Mouse (Mus musculus): ENCODE measurements around the gene Tkt. TPM values are rescaled to one million over a fixed set of nuclear protein-coding genes. Genes with fewer than 3 reads are reported as not detected.

Gene Tkt
- polyA plus RNA-seq, 1 experiment from 2014 or later: 316 TPM

GRCm38 (mm10) chr14:30612962-30613715 lies 65.0 kb downstream of the Tkt start:
- DNase-seq (ENCODE audit: low spot score): no peak
- H3K4me3 ChIP-seq: no peak overlapping the region
- no peaks in the 10 kb centered on the region for H3K27me3 ChIP-seq (replicated peaks; ENCODE audit: low read depth, poor library complexity, severe bottlenecking)
- WGBS: 80% methylated on average over 2 of the region's 2 CpGs
- H3K9me3 ChIP-seq: no peaks in the 10 kb centered on the region
- H3K27ac ChIP-seq (replicated peaks): peak overlapping the region; percentile 21
- peaks cover 51% of the 10 kb centered on the region for H3K4me1 ChIP-seq
- peaks cover 22% of the 10 kb centered on the region for H3K36me3 ChIP-seq (replicated peaks)

- H3K27me3 ChIP-seq (replicated peaks; ENCODE audit: low read depth, poor library complexity, severe bottlenecking): no peaks in the 10 kb centered on the region
- DNase-seq (ENCODE audit: low spot score): no peak
- no peak overlapping the region for H3K27ac ChIP-seq (replicated peaks)
- no peaks in the 10 kb centered on the region for H3K9me3 ChIP-seq
- 0 out of 2 replicates have a peak, but pooled peaks cover 3% of the 10 kb centered on the region for H3K36me3 ChIP-seq (replicated peaks)
- H3K4me1 ChIP-seq: peaks cover 37% of the 10 kb centered on the region
- no peak overlapping the region for H3K4me3 ChIP-seq
- 67% methylated on average over 2 of the region's 2 CpGs for WGBS
Measured at GRCm38 (mm10) chr14:30616751-30617150, 68.6 kb downstream of the Tkt start.

- DNase-seq (ENCODE audit: low spot score): no peak
- no peaks in the 10 kb centered on the region for H3K9me3 ChIP-seq
- 0 out of 2 replicates have a peak, but pooled peaks cover 3% of the 10 kb centered on the region for H3K36me3 ChIP-seq (replicated peaks)
- H3K27me3 ChIP-seq (replicated peaks; ENCODE audit: low read depth, poor library complexity, severe bottlenecking): 0 out of 2 replicates have a peak, but pooled peaks cover 1% of the 10 kb centered on the region
- H3K27ac ChIP-seq (replicated peaks): no peak overlapping the region
- 86% methylated on average over 2 of the region's 2 CpGs for WGBS
- H3K4me3 ChIP-seq: no peak overlapping the region
- H3K4me1 ChIP-seq: peaks cover 27% of the 10 kb centered on the region
Measured at GRCm38 (mm10) chr14:30618746-30619275, 70.7 kb downstream of the Tkt start.

GRCm38 (mm10) chr14:30619982-30620578 lies 71.9 kb downstream of the Tkt start:
- Histone ChIP-seq H3K27ac (replicated peaks) (no peak overlapping the region), H3K9me3 (no peaks in the 10 kb centered on the region), H3K4me3 (no peak overlapping the region), H3K36me3 (replicated peaks) (0 out of 2 replicates have a peak, but pooled peaks cover 3% of the 10 kb centered on the region), H3K4me1 (peaks cover 35% of the 10 kb centered on the region), H3K27me3 (replicated peaks; ENCODE audit: low read depth, poor library complexity, severe bottlenecking) (peaks cover 8% of the 10 kb centered on the region)
- no peak for DNase-seq (ENCODE audit: low spot score)
- WGBS: 82% methylated on average over 7 of the region's 7 CpGs

- Histone ChIP-seq H3K9me3 (no peaks in the 10 kb centered on the region), H3K4me3 (no peak overlapping the region), H3K27me3 (replicated peaks; ENCODE audit: low read depth, poor library complexity, severe bottlenecking) (peaks cover 22% of the 10 kb centered on the region), H3K27ac (replicated peaks) (no peak overlapping the region), H3K4me1 (peaks cover 46% of the 10 kb centered on the region), H3K36me3 (replicated peaks) (no peaks in the 10 kb centered on the region)
- WGBS: 84% methylated on average over 7 of the region's 7 CpGs
- no peak for DNase-seq (ENCODE audit: low spot score)
Measured at GRCm38 (mm10) chr14:30622130-30622529, 74.0 kb downstream of the Tkt start.

GRCm38 (mm10) chr14:30622556-30622955 lies 74.4 kb downstream of the Tkt start:
- no peaks in the 10 kb centered on the region for H3K9me3 ChIP-seq
- peaks cover 46% of the 10 kb centered on the region for H3K4me1 ChIP-seq
- no peak for DNase-seq (ENCODE audit: low spot score)
- 86% methylated on average over 8 of the region's 8 CpGs for WGBS
- H3K36me3 ChIP-seq (replicated peaks): no peaks in the 10 kb centered on the region
- H3K27me3 ChIP-seq (replicated peaks; ENCODE audit: low read depth, poor library complexity, severe bottlenecking): peaks cover 22% of the 10 kb centered on the region
- no peak overlapping the region for H3K27ac ChIP-seq (replicated peaks)
- no peak overlapping the region for H3K4me3 ChIP-seq

Small RNA genes lying within 50 kb of the gene (microRNA-seq; reads per million reads assigned to microRNA genes)
- 5.8 reads per million, percentile 15 among the genes with 10 or more reads in this experiment for gene Mir3076

Other genes with a start within 250 kb of the Tkt start
- gene Dcp1a, start 68.8 kb upstream of the Tkt start, polyA plus RNA-seq (2016; fragmentation: Nextera tagmentation; extraction: Ambion mirVana): 39.6 TPM in 2 replicates
- 1.8 and 2.1 TPM in 2 replicates for gene Cacna1d, start 56.9 kb upstream of the Tkt start, polyA plus RNA-seq (2016; fragmentation: Nextera tagmentation; extraction: Ambion mirVana)
- 31.6 and 37.3 TPM in 2 replicates for gene Prkcd, start 77.9 kb downstream of the Tkt start, polyA plus RNA-seq (2016; fragmentation: Nextera tagmentation; extraction: Ambion mirVana)
- gene Rft1, start 106.0 kb downstream of the Tkt start, polyA plus RNA-seq (2016; fragmentation: Nextera tagmentation; extraction: Ambion mirVana): 15.5 and 15.7 TPM in 2 replicates
- gene Sfmbt1, start 166.5 kb downstream of the Tkt start, polyA plus RNA-seq (2016; fragmentation: Nextera tagmentation; extraction: Ambion mirVana): 17.0 and 18.5 TPM in 2 replicates